Mouse (Mus musculus) forelimb bud, embryonic 11.5 days (tissue): ENCODE measurements around the gene Zyx.

ENCODE experiments used
- DNase-seq: peaks from one replicate; pipeline ENCODE4 v3.0.0-alpha.2; 2012; ENCODE audit warnings: low read depth, low spot score

Zyx gene

DNA sequence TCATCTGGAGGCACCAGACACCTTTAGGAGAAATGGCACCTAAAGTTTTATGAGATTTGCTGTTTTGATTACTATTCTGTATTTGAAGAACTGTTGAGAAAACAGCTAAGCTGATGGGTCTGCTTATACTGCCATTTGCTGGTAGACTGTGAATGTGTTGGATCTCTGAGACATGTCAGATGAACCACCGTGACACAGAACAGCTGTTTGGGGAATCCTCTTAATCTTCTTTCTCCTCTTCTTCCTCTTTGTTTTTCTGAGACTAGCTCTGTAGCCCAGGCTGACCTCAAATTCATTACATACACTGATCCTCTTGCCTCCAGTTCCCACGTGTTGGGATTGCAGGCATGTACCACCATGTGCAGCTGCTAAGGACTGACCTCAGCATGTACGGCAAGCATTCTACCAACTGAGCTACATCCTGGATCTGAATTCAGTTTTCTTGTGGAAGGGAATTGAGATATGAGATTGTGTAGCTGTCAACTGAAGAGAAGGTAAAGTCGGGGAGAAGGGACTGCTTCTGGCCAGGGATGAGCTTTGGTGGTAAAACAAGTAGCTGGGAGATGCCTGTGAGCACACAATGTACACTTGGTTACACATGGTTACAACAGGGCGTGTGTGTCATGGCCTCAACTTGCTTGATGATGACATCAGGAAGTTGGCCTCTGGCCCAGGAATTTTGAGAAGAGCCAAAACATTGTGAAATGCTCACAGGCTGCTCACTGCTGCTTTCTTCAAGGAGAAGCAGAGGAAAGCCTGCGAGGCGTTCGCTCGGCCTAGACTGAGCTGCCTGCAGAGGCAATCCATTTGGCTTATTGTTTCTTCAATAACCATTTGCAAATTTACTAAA, 46.8 kb downstream of the Zyx start:
- DNase-seq, result no peak

DNA sequence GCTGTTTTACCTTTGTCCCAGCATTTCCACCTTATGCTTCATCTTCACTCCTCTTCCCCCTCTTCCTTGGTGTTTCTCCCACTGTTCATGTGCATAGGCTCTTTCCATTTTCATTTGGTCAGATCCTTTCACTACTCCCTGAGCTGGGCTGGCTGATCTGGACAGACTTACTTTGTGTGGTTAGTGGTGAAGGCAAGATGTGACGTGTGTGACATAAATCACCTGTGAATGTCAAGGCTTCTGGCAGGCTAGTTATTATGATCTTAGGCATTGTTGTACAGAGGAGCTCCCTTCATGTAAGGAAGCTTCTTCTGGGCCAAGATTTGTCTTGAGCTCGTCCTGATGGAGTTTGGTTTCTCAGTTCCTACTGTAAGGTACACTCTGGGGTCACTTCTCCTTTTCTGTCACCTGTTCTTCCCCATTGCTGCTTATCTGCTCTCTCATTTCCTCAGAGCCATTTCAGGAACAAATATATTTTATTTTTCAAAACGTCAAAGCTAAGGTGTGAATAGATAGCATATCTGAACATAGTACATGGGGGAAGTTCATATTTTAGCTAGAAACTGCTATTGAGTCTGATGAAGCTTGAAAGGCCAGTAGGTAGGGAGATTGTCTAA, 47.7 kb downstream of the Zyx start:
- no peak for DNase-seq

DNA sequence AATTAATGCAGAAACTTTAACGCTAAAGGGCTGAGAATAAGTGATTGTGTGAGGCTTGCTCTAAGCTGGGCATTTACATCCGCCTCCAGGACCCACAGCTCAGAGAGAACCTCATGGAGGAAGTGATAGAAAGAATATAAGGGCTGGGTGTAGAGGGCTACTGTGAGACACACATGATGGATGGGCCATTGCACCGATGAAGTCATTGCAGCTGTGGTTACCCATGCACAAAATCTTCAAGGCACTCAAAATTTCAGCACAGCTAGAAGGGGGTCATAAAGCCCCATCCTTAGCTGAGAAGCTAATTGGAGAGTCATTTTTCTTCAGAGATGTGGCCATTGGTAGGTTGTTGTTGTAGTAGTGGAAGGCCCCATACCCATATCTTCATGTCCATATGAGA, 48.9 kb downstream of the Zyx start:
- no peak for DNase-seq

DNA sequence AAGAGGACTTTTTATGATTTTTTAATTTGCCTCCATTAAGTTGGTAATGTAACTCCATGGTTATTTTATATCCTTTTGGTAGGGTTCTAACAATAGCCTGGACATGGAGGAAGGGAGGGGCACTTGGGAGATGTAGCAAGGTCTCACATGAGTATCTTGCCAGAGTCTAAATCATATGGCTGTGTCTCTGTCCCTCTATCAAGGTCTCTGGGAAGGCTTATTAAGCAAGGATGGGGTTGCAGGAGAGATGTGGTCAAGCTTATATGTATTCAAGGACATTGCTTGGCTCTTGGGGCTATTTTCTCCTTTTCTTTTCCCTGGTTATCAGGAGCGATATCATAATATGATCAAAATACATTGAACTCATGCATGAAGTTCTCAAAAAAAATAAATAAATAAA, 49.6 kb downstream of the Zyx start:
- DNase-seq, result no peak

DNA sequence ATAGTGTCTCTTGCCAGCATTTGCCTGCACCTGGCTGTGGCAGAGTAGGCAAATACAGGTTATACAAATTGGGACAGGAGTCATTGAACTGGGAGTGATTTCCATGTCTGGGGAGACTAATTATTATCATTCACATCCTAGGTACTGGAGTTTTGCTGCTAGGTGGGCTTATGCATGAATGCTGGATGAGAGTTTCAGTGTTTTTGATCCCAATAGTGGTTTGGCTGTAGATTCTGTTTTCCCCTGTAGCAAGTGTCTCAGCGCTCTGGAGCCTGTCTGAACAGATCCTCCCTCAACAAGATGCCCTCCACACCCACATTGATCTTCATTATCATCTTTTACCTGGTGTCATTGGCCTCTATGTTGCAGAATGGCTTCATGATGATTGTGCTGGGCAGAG, 50.5 kb downstream of the Zyx start, which contains the start of gene Tas2r143:
TSS of gene Tas2r143 (plus strand) at position 301 of the 400 bp plus-strand sequence.
- no peak for DNase-seq

DNA sequence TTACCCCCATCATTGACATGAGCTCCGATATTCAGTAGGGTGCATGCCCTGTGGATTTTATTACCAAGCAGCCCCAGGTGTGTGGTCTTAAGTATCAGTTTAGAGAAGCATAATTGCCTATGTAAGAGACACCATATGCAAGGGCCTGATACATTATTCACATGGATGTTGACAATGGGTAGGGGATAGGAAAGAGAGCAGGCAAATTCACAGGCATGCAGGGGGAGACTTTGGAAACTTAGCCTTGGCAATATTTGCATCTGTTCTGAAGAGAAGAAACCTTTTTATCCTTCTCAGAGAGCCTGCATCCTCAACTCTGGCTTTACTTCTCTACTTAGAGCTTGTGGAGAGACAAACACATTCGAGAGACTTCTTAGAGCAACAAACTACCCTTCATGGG, 55.7 kb downstream of the Zyx start, which contains the start of gene Tas2r135:
TSS of gene Tas2r135 (plus strand) at position 301 of the 400 bp plus-strand sequence.
- no peak for DNase-seq
